Mouse (Mus musculus) megakaryocyte, embryonic 14.5 days (primary cell): ENCODE data around the gene Arnt2.

Experiments
- FLI1 ChIP-seq: IDR thresholded peaks from 2 replicates; pipeline ENCODE4 v1.6.1; 2012; ENCODE audit warnings: low read length, inconsistent platforms, mixed read lengths
- GATA1 ChIP-seq: IDR thresholded peaks from 3 replicates; pipeline ENCODE4 v1.6.1; 2012; ENCODE audit warnings: mixed read lengths, low read length, inconsistent platforms, borderline replicate concordance

DNA sequence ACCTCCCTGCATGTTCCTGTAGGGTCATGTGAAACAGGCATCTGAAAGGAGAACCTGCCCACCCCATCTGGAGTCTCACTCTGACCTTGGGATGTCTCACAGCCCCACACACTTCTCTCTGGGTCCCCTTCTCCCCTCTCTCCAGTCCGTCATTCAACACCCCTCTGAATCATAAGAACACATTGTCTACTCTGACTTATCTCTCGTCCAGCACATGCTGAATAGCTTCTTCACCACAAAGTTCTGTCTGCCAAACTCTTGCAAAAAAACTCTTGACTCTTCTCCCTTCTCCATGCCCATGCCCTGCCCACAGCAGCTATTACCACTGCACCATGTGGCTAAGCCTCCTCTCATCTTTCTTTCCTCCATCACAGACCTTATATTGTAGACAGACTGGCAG, 60.0 kb downstream of the Arnt2 start:
- TF ChIP-seq GATA1 (no peak), FLI1 (no peak)
